Mouse (Mus musculus): ENCODE data around the gene Ppfibp2. TPM values are rescaled to one million over a fixed set of nuclear protein-coding genes. Genes with fewer than 3 reads are reported as not detected.

Ppfibp2 gene
- total RNA-seq, 1 experiment from 2014 or later: 7.8 TPM

GRCm38 (mm10) chr7:107744454-107744853 lies 149.4 kb downstream of the Ppfibp2 start:
- no peak for ATAC-seq (ENCODE audit: extremely low read depth, insufficient number of reproducible peaks, low FRiP score, poor library complexity, severe bottlenecking)

GRCm38 (mm10) chr7:107745111-107745510 lies 150.1 kb downstream of the Ppfibp2 start:
- no peak for ATAC-seq (ENCODE audit: extremely low read depth, insufficient number of reproducible peaks, low FRiP score, poor library complexity, severe bottlenecking)

- no peak for ATAC-seq (ENCODE audit: extremely low read depth, insufficient number of reproducible peaks, low FRiP score, poor library complexity, severe bottlenecking)
Measured at GRCm38 (mm10) chr7:107746036-107746435, 151.0 kb downstream of the Ppfibp2 start.

GRCm38 (mm10) chr7:107747476-107747875 lies 152.5 kb downstream of the Ppfibp2 start:
- no peak for ATAC-seq (ENCODE audit: extremely low read depth, insufficient number of reproducible peaks, low FRiP score, poor library complexity, severe bottlenecking)

- ATAC-seq (ENCODE audit: extremely low read depth, insufficient number of reproducible peaks, low FRiP score, poor library complexity, severe bottlenecking): peak; percentile 51; the same call in 1 of the 2 replicates
Measured at GRCm38 (mm10) chr7:107747954-107748353, 152.9 kb downstream of the Ppfibp2 start.

GRCm38 (mm10) chr7:107749270-107749669 lies 154.3 kb downstream of the Ppfibp2 start:
- ATAC-seq (ENCODE audit: extremely low read depth, insufficient number of reproducible peaks, low FRiP score, poor library complexity, severe bottlenecking): peak; percentile 20; the same call in 1 of the 2 replicates

GRCm38 (mm10) chr7:107749721-107750120 lies 154.7 kb downstream of the Ppfibp2 start:
- no peak for ATAC-seq (ENCODE audit: extremely low read depth, insufficient number of reproducible peaks, low FRiP score, poor library complexity, severe bottlenecking)

- ATAC-seq (ENCODE audit: extremely low read depth, insufficient number of reproducible peaks, low FRiP score, poor library complexity, severe bottlenecking): no peak
Measured at GRCm38 (mm10) chr7:107752031-107752520, 157.1 kb downstream of the Ppfibp2 start.

- ATAC-seq (ENCODE audit: extremely low read depth, insufficient number of reproducible peaks, low FRiP score, poor library complexity, severe bottlenecking): no peak
Measured at GRCm38 (mm10) chr7:107755905-107756304, 160.9 kb downstream of the Ppfibp2 start.

- peak; percentile 55; the same call in 1 of the 2 replicates for ATAC-seq (ENCODE audit: extremely low read depth, insufficient number of reproducible peaks, low FRiP score, poor library complexity, severe bottlenecking)
Measured at GRCm38 (mm10) chr7:107756748-107757147, 161.7 kb downstream of the Ppfibp2 start.

GRCm38 (mm10) chr7:107757308-107758151 lies 162.5 kb downstream of the Ppfibp2 start, which contains the start of gene Cyb5r2:
Gene Cyb5r2 (minus strand): TSS chr7:107758032.
- ATAC-seq (ENCODE audit: extremely low read depth, insufficient number of reproducible peaks, low FRiP score, poor library complexity, severe bottlenecking): no peak

GRCm38 (mm10) chr7:107770812-107771211 lies 175.8 kb downstream of the Ppfibp2 start:
- ATAC-seq (ENCODE audit: extremely low read depth, insufficient number of reproducible peaks, low FRiP score, poor library complexity, severe bottlenecking): no peak

- ATAC-seq (ENCODE audit: extremely low read depth, insufficient number of reproducible peaks, low FRiP score, poor library complexity, severe bottlenecking): no peak
Measured at GRCm38 (mm10) chr7:107778216-107778615, 183.2 kb downstream of the Ppfibp2 start.

- no peak for ATAC-seq (ENCODE audit: extremely low read depth, insufficient number of reproducible peaks, low FRiP score, poor library complexity, severe bottlenecking)
Measured at GRCm38 (mm10) chr7:107779611-107780010, 184.6 kb downstream of the Ppfibp2 start.

GRCm38 (mm10) chr7:107787977-107788620 lies 193.1 kb downstream of the Ppfibp2 start:
- ATAC-seq (ENCODE audit: extremely low read depth, insufficient number of reproducible peaks, low FRiP score, poor library complexity, severe bottlenecking): no peak

- ATAC-seq (ENCODE audit: extremely low read depth, insufficient number of reproducible peaks, low FRiP score, poor library complexity, severe bottlenecking): no peak
Measured at GRCm38 (mm10) chr7:107796500-107796899, 201.5 kb downstream of the Ppfibp2 start.
